Comparison of ENCODE assay signal across 25 mouse cellular contexts in the genomic region with DNA sequence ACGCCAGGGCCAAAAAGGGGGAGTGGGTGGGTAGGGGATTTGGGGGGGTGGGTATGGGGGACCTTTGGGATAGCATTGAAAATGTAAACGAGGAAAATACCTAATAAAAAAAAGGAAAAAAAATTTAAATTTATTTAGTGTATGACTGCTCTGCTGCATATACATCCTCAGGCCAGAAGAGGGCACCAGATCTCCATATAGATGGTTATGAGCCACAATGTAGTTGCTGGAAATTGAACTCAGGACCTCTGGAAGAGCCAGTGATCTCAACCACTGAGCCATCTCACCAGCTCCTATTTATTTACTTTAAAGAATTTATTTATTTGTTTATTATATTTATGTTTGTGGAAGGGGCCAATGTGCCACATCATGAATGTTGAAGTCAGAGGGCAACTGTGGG. TPM values are rescaled to one million over a fixed set of nuclear protein-coding genes. Genes with fewer than 3 reads are reported as not detected.
A peak's percentile ranks its signal among the peaks of the same experiment; 100 is the strongest.
DNase-seq lines count a peak whose midpoint lies in the region; ATAC-seq and TF ChIP-seq lines count a peak whose summit lies in the region.
"Not testable (repeated sequence)": the region's sequence is repeated elsewhere in the genome, so short reads cannot be mapped to it uniquely, and the experiment has no call there.
"Had no signal": no experiment of that assay in that cellular context is flagged by ENCODE, and none has a peak within 500 bp of the region (broad histone marks: within the 10 kb centered on the region; RNA-seq: fewer than 3 reads in every experiment).

No protein-coding gene starts in this region.

- H3K9ac ChIP-seq in MEL (ENCODE audit: control insufficient read depth, low read depth, low read length, poor library complexity, severe bottlenecking); heart, adult 2 months (ENCODE audit: low read depth, low read length); intestine, postnatal 0 days (ENCODE audit: low read depth, low read length); liver, adult 2 months (ENCODE audit: low read depth, low read length); midbrain, embryonic 14.5 days (replicated peaks; ENCODE audit: low read length): not testable (repeated sequence)

- DNase-seq in CD4-positive, CD25-positive, alpha-beta regulatory T cell, adult 2 months (ENCODE audit: low read depth, low spot score) = peak; percentile 68
- peak; percentile 54 for DNase-seq in MEL (ENCODE audit: low read depth, low spot score)
- DNase-seq in brain, embryonic 14.5 days (ENCODE audit: low read depth); heart, adult 2 months; liver, adult 2 months (ENCODE audit: extremely low read depth, low read depth, low spot score): not testable (repeated sequence)
- DNase-seq in midbrain, embryonic 14.5 days = peak; percentile 23
- DNase-seq in thymus, postnatal 4 days = peak; percentile 38

- not testable (repeated sequence) for H3K9me3 ChIP-seq in MEL (replicated peaks; ENCODE audit: insufficient read depth, low read length); intestine, postnatal 0 days (ENCODE audit: control insufficient read depth); midbrain, embryonic 14.5 days (ENCODE audit: control insufficient read depth, low read length)

- not testable (repeated sequence) for H3K27ac ChIP-seq in MEL (ENCODE audit: control insufficient read depth, low read depth, low read length); heart, adult 2 months; intestine, postnatal 0 days (ENCODE audit: low read depth, low read length); liver, adult 2 months (replicated peaks; ENCODE audit: insufficient read depth, low read depth, low read length); midbrain, embryonic 14.5 days (replicated peaks; ENCODE audit: low read depth, low read length)

- TF ChIP-seq POLR2A in MEL (IDR thresholded peaks at IDR 0.05; ENCODE audit: control insufficient read depth in 1 of 2, insufficient read depth in 1 of 2, low read depth in 1 of 2, low read length in 2 of 2, poor library complexity in 1 of 2); brain, embryonic 14.5 days (IDR thresholded peaks at IDR 0.05; ENCODE audit: borderline replicate concordance, extremely low read depth, insufficient read depth, insufficient read length, poor library complexity, severe bottlenecking); heart, adult 2 months (IDR thresholded peaks at IDR 0.05; ENCODE audit: insufficient read depth, low read depth, low read length); liver, adult 2 months (IDR thresholded peaks at IDR 0.05; ENCODE audit: extremely low read depth, insufficient read depth, low read length): not testable (repeated sequence)

- 52% methylated on average over 2 of the region's 2 CpGs for WGBS in heart, adult 2 months
- 51% methylated on average over 2 of the region's 2 CpGs for WGBS in intestine, postnatal 0 days
- 53% methylated on average over 2 of the region's 2 CpGs for WGBS in liver, adult 2 months
- WGBS in midbrain, embryonic 14.5 days = 56% methylated on average over 2 of the region's 2 CpGs

- ATAC-seq in intestine, postnatal 0 days; midbrain, embryonic 14.5 days (ENCODE audit: low FRiP score, low TSS enrichment): not testable (repeated sequence)

- H3K4me1 ChIP-seq in MEL (ENCODE audit: control insufficient read depth in 1 of 2, insufficient read depth in 2 of 2, low read length in 2 of 2); heart, adult 2 months (ENCODE audit: control insufficient read depth, insufficient read depth, low read length); intestine, postnatal 0 days (replicated peaks; ENCODE audit: control insufficient read depth, insufficient read depth, low read length); liver, adult 2 months (ENCODE audit: control insufficient read depth, insufficient read depth, low read length); midbrain, embryonic 14.5 days (ENCODE audit: control insufficient read depth, insufficient read depth, low read length): not testable (repeated sequence)

- not testable (repeated sequence) for H3K4me3 ChIP-seq in MEL (ENCODE audit: control insufficient read depth in 1 of 2, insufficient read depth in 1 of 2, low read depth in 2 of 2, low read length in 2 of 2); heart, adult 2 months; intestine, postnatal 0 days (ENCODE audit: low read depth, low read length); liver, adult 2 months (ENCODE audit: insufficient read depth, low read depth, low read length); midbrain, embryonic 14.5 days (replicated peaks; ENCODE audit: low read depth, low read length)

- H3K36me3 ChIP-seq in MEL (ENCODE audit: control insufficient read depth in 1 of 2, insufficient read depth in 2 of 2, low read length in 2 of 2); heart, adult 2 months (ENCODE audit: control insufficient read depth, insufficient read depth, low read length); intestine, postnatal 0 days (ENCODE audit: control insufficient read depth, insufficient read depth); liver, adult 2 months (ENCODE audit: control insufficient read depth, insufficient read depth, low read length); midbrain, embryonic 14.5 days (ENCODE audit: control insufficient read depth, insufficient read depth, low read length): not testable (repeated sequence)

- H3K79me2 ChIP-seq in MEL (ENCODE audit: control insufficient read depth, insufficient read depth, low read length, poor library complexity); heart, adult 2 months (replicated peaks; ENCODE audit: control insufficient read depth, insufficient read depth, low read length); liver, adult 2 months (ENCODE audit: control insufficient read depth, insufficient read depth, low read length): not testable (repeated sequence)

- peak; percentile 79 for TF ChIP-seq RAD21 in MEL (IDR thresholded peaks at IDR 0.05; ENCODE audit: low read depth, low read length)

- not testable (repeated sequence) for H3K4me2 ChIP-seq in intestine, postnatal 0 days (replicated peaks; ENCODE audit: low read depth); midbrain, embryonic 14.5 days (ENCODE audit: low read length)

- intact Hi-C loops in heart, adult 2 months (cut with DNase I) = not testable (repeated sequence)

- not testable (repeated sequence) for H3K27me3 ChIP-seq in MEL (ENCODE audit: control insufficient read depth in 1 of 2, insufficient read depth in 2 of 2, low read length in 2 of 2); heart, adult 2 months (ENCODE audit: control insufficient read depth, insufficient read depth, low read length); intestine, postnatal 0 days (replicated peaks; ENCODE audit: control insufficient read depth, insufficient read depth, low read length); liver, adult 2 months (ENCODE audit: control insufficient read depth, insufficient read depth, low read length); midbrain, embryonic 14.5 days (ENCODE audit: control insufficient read depth, insufficient read depth, low read length)

- TF ChIP-seq CTCF in MEL (IDR thresholded peaks at IDR 0.05 in 2 of 3, conservative IDR thresholded peaks at IDR 0.05 in 1 of 3; ENCODE audit: control insufficient read depth in 1 of 3, insufficient read depth in 1 of 3, low read depth in 2 of 3, low read length in 3 of 3, poor library complexity in 1 of 3, severe bottlenecking in 1 of 3) = peak; percentile 33 to 61 (median 60); a peak in 5 of 6 replicates
- TF ChIP-seq CTCF in brain, embryonic 14.5 days (IDR thresholded peaks at IDR 0.05; ENCODE audit: borderline replicate concordance, extremely low read depth, insufficient read depth, insufficient read length) = peak; percentile 13; the same call in 1 of the 2 replicates
- peak; percentile 61 for TF ChIP-seq CTCF in heart, adult 2 months (IDR thresholded peaks at IDR 0.05)
- TF ChIP-seq CTCF in intestine, postnatal 0 days (IDR thresholded peaks at IDR 0.05; ENCODE audit: low read depth) = peak; percentile 59
- peak; percentile 7; the same call in 1 of the 2 replicates for TF ChIP-seq CTCF in liver, adult 2 months (IDR thresholded peaks at IDR 0.05; ENCODE audit: low read depth, low read length)

- not testable (repeated sequence) for TF ChIP-seq EP300 in MEL (IDR thresholded peaks at IDR 0.05; ENCODE audit: low read depth in 1 of 2, low read length in 2 of 2); heart, adult 2 months (IDR thresholded peaks at IDR 0.05; ENCODE audit: insufficient read depth, low read depth, low read length)

RNA-seq across cellular contexts. Expression of a gene that starts 8.8 kb away (rescaled TPM):
- 0.77 and 0.85 TPM in 2 replicates for total RNA-seq in MEL (2012; rRNA removed)
- polyA plus RNA-seq in MEL (2012; ENCODE audit: insufficient read depth in 1 of 2, insufficient read length in 2 of 2, low read depth in 1 of 2, low replicate concordance in 2 of 2, missing spikeins in 1 of 2) = 1 to 10 TPM in 1 of 2 experiments, not detected in 1; 2.4 TPM
- polyA plus RNA-seq in brain, embryonic 14.5 days (2012; rRNA removed) = 11.8 and 11.9 TPM in 2 replicates
- under 1 TPM; 0.45 to 0.50 TPM for total RNA-seq in heart, adult 2 months (2021)
- 0.47 and 0.59 TPM in 2 replicates for polyA plus RNA-seq in heart, adult 2 months (2012; rRNA removed)
- polyA plus RNA-seq in intestine, postnatal 0 days (2015; fragmentation: Nextera tagmentation; extraction: Ambion mirVana) = 0.83 and 1.1 TPM in 2 replicates
- 0.18 and 0.40 TPM in 2 replicates for total RNA-seq in liver, adult 2 months (2014; rRNA removed)
- polyA plus RNA-seq in liver, adult 2 months (2012; rRNA removed) = 0.41 and 0.54 TPM in 2 replicates
- 6.1 and 7.6 TPM in 2 replicates for polyA plus RNA-seq in midbrain, embryonic 14.5 days (2014; fragmentation: Nextera tagmentation; extraction: Ambion mirVana)

RNA-seq across cellular contexts. Expression of a gene that starts 25.3 kb away (rescaled TPM):
- total RNA-seq in MEL (2012; rRNA removed) = 134 and 148 TPM in 2 replicates
- polyA plus RNA-seq in MEL (2012; ENCODE audit: insufficient read depth in 1 of 2, insufficient read length in 2 of 2, low read depth in 1 of 2, low replicate concordance in 2 of 2, missing spikeins in 1 of 2) = 100 to 1,000 TPM in 1 of 2 experiments, not detected in 1; 336 TPM
- 373 and 391 TPM in 2 replicates for polyA plus RNA-seq in brain, embryonic 14.5 days (2012; rRNA removed)
- 100 to 1,000 TPM; 169 to 201 TPM for total RNA-seq in heart, adult 2 months (2021)
- 242 and 328 TPM in 2 replicates for polyA plus RNA-seq in heart, adult 2 months (2012; rRNA removed)
- polyA plus RNA-seq in intestine, postnatal 0 days (2015; fragmentation: Nextera tagmentation; extraction: Ambion mirVana) = 96.8 and 107 TPM in 2 replicates
- 41.2 and 59.5 TPM in 2 replicates for total RNA-seq in liver, adult 2 months (2014; rRNA removed)
- polyA plus RNA-seq in liver, adult 2 months (2012; rRNA removed) = 71.5 and 82.7 TPM in 2 replicates
- polyA plus RNA-seq in midbrain, embryonic 14.5 days (2014; fragmentation: Nextera tagmentation; extraction: Ambion mirVana) = 149 and 181 TPM in 2 replicates

RNA-seq across cellular contexts. Expression of a gene that starts 28.8 kb away (rescaled TPM):
- total RNA-seq in MEL (2012; rRNA removed) = 94.9 and 100 TPM in 2 replicates
- polyA plus RNA-seq in MEL (2012; ENCODE audit: insufficient read depth in 1 of 2, insufficient read length in 2 of 2, low read depth in 1 of 2, low replicate concordance in 2 of 2, missing spikeins in 1 of 2) = 100 to 1,000 TPM in 1 of 2 experiments, not detected in 1; 180 TPM
- 166 and 170 TPM in 2 replicates for polyA plus RNA-seq in brain, embryonic 14.5 days (2012; rRNA removed)
- 100 to 1,000 TPM; 137 to 139 TPM for total RNA-seq in heart, adult 2 months (2021)
- 66.1 and 99.2 TPM in 2 replicates for polyA plus RNA-seq in heart, adult 2 months (2012; rRNA removed)
- polyA plus RNA-seq in intestine, postnatal 0 days (2015; fragmentation: Nextera tagmentation; extraction: Ambion mirVana) = 323 and 329 TPM in 2 replicates
- 109 and 149 TPM in 2 replicates for total RNA-seq in liver, adult 2 months (2014; rRNA removed)
- polyA plus RNA-seq in liver, adult 2 months (2012; rRNA removed) = 62.8 and 76.5 TPM in 2 replicates
- 188 and 205 TPM in 2 replicates for polyA plus RNA-seq in midbrain, embryonic 14.5 days (2014; fragmentation: Nextera tagmentation; extraction: Ambion mirVana)

RNA-seq across cellular contexts. Expression of a gene that starts 31.6 kb away (rescaled TPM):
- total RNA-seq in MEL (2012; rRNA removed) = not detected in 2 replicates
- not detected for polyA plus RNA-seq in MEL (2012; ENCODE audit: insufficient read depth in 1 of 2, insufficient read length in 2 of 2, low read depth in 1 of 2, low replicate concordance in 2 of 2, missing spikeins in 1 of 2)
- polyA plus RNA-seq in brain, embryonic 14.5 days (2012; rRNA removed) = 0.03 and 0.07 TPM in 2 replicates
- not detected for total RNA-seq in heart, adult 2 months (2021)
- not detected in 2 replicates for polyA plus RNA-seq in heart, adult 2 months (2012; rRNA removed)
- not detected in 2 replicates for polyA plus RNA-seq in intestine, postnatal 0 days (2015; fragmentation: Nextera tagmentation; extraction: Ambion mirVana)
- not detected in 2 replicates for total RNA-seq in liver, adult 2 months (2014; rRNA removed)
- polyA plus RNA-seq in liver, adult 2 months (2012; rRNA removed) = not detected in 2 replicates
- 0.09 TPM in 1 of 2 replicates, not detected in the other for polyA plus RNA-seq in midbrain, embryonic 14.5 days (2014; fragmentation: Nextera tagmentation; extraction: Ambion mirVana)
- total RNA-seq: adrenal gland, adult 18-20 months; adrenal gland, postnatal 36 days; common myeloid progenitor, adult 5-6 weeks; gastrocnemius, postnatal 36 days; heart, adult 8-10 months; heart, postnatal 36 days; left cerebral cortex, postnatal 25 days; megakaryocyte, adult 5-6 weeks had no signal
- polyA plus RNA-seq: embryonic facial prominence, embryonic 11.5 days; forebrain, embryonic 10.5 days; heart, embryonic 14.5 days; intestine, embryonic 16.5 days; kidney, embryonic 14.5 days; limb, embryonic 14.5 days; liver, embryonic 16.5 days; midbrain, embryonic 12.5 days; neural tube, embryonic 12.5 days had no signal

RNA-seq across cellular contexts. Expression of a gene that starts 53.6 kb away (rescaled TPM):
- total RNA-seq in MEL (2012; rRNA removed) = 15.8 and 16.8 TPM in 2 replicates
- polyA plus RNA-seq in MEL (2012; ENCODE audit: insufficient read depth in 1 of 2, insufficient read length in 2 of 2, low read depth in 1 of 2, low replicate concordance in 2 of 2, missing spikeins in 1 of 2) = 10 to 100 TPM in 1 of 2 experiments, not detected in 1; 36.3 TPM
- polyA plus RNA-seq in brain, embryonic 14.5 days (2012; rRNA removed) = 54.8 and 54.9 TPM in 2 replicates
- 1 to 10 TPM; 6.8 to 9.3 TPM for total RNA-seq in heart, adult 2 months (2021)
- 8.6 and 14.1 TPM in 2 replicates for polyA plus RNA-seq in heart, adult 2 months (2012; rRNA removed)
- polyA plus RNA-seq in intestine, postnatal 0 days (2015; fragmentation: Nextera tagmentation; extraction: Ambion mirVana) = 11.2 and 11.6 TPM in 2 replicates
- total RNA-seq in liver, adult 2 months (2014; rRNA removed) = 0.28 and 1.2 TPM in 2 replicates
- 4.5 TPM in 2 replicates for polyA plus RNA-seq in liver, adult 2 months (2012; rRNA removed)
- 42.4 and 42.5 TPM in 2 replicates for polyA plus RNA-seq in midbrain, embryonic 14.5 days (2014; fragmentation: Nextera tagmentation; extraction: Ambion mirVana)

Comparison
In these comparisons a context has a peak if more than half of its experiments do, and no peak if none do; other contexts are left out.
1. CTCF ChIP-seq: peak in every context shown above with its lines; median percentile 61 in heart, adult 2 months; 60 in MEL; 59 in intestine, postnatal 0 days; 13 in brain, embryonic 14.5 days; 7 in liver, adult 2 months.